Mouse (Mus musculus) telencephalon, adult 2 months (tissue): Measurements from ENCODE around the gene Nbeal2.

ENCODE experiments used
- DNase-seq: peaks from one replicate; pipeline ENCODE4 v3.0.0-alpha.2; 2011; ENCODE audit warnings: low read depth, low spot score

Nbeal2 gene

DNA sequence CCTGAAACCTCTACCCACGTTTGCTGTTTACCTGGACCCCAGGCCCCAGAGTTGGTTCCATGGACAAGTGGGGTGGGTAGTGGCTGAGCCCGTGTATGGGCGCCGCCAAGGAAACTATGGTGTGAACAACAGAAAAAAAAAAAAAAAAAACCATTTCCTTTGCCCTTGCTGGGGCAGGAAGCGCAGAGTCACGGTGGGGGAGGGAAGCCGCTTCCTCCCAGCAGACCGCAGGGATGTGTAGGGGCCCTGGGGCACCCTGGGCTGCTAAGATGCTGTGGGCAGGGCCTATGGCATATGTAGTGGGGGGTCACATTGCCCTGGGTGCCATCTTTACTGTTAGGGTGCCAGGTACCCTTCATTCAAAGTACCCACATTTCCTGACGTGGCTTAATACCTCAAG lies 8.7 kb downstream of the Nbeal2 start:
- no peak for DNase-seq

DNA sequence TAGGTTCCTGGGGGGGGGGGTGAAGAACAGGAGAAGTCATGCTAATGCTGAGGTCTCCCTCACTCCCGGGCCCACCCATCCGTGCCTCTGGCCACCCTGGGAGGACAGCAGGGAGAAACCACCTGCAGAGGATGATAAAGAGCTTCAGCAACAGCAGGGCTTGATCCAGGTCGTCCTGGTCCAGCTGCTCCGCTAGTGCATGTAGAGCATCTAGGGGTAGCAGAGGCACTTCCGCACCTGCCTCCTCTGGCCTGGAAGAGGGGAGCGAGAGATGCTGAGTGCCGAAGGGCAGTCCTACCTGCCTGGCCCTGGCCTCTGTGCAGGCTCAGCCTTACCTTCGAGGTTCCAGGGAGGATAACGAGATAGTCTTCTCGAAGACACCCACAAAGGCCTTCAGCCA lies 9.7 kb downstream of the Nbeal2 start:
- no peak for DNase-seq

DNA sequence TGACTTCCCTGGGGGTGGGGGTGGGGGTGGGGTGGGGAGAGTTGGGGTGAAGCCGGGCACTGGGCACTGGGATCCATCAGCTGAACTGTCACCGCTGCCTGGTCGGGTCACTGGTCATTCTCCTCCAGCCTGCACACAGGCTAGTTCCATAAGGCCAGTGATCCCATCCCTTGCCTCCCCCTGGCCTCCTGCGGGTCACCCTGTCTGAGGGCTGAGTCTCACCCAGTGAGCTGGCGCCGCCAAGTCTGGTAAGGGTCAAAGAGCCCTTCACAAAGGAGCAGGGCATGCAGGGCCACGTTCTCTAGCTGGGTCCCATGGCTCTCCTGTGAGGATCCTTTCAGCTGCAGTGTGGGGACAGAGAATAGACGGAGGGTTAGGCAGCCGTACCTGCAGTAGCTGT lies 10.2 kb downstream of the Nbeal2 start:
- no peak for DNase-seq

DNA sequence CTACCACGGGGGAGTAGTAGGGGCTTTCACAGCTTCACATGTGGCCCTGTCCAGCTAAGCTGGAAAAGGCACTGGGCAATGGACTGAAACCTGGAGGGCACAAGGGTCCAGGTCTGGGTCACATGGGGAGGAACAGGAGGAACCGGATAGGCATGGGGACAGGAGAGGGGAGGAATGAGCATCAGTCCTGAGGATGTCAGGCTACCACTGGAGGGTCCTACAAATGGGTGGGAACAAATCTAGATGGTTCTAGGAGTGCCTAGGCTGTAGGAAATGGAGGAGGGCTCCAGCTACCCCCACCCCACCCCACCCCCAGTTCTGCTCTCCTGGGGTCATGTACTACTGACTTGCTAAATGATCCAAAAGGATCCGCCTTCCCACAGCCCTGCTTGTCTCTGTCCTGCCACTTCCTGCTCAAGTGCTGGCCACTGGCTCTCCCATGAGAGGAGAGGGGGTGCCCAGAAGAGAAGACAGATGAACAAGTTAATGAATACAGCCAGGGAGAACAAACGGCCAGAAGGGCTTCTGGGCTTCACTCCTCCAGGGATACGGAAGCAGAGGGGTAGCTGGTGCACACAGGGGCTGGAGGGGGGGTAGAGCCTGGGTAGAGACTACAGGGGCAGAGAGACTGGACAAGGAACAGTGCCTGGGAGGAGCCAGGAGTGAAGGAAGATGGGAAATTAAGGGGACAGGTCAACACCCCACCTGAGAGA lies 11.0 kb downstream of the Nbeal2 start:
- DNase-seq: no peak

DNA sequence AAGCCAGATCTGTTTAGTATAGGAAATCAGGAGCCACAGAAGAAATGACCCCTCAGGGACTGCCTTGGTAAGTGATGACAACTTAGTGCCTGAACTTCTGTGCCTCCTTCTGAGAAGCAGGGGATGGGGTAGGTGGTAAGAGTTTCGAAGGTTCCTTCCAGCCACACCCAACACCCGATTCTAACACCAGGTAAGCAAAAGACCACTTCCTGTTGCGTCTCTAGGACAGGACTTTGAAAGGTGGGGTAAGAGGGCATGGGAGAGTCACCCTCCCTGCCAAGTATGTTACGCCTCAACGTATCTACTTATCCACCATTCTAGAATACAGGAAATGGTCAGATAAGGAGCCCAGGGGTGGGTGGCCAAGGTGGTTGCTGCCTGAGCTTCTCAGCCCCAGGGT lies 13.0 kb downstream of the Nbeal2 start:
- no peak for DNase-seq

DNA sequence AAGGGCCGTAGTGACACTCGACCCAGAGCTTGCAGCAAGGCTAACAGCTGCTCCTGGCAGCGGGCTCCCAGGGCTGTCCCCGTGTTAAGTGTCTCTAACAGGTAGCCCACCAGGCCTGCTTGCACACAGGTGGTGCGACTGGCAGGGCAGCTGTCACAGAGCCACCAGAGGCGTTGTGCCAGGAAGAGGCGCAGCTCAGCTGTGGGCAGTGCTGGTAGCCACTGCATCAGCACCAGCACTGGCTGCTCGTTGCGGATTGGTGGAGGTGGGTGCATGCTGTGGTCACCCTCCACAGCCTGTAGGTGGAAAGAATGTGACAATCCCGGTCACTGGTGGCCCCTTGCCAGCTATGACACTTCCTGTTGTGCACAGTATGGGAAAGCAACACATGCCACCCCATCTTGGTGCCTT lies 15.3 kb downstream of the Nbeal2 start:
- DNase-seq: no peak

DNA sequence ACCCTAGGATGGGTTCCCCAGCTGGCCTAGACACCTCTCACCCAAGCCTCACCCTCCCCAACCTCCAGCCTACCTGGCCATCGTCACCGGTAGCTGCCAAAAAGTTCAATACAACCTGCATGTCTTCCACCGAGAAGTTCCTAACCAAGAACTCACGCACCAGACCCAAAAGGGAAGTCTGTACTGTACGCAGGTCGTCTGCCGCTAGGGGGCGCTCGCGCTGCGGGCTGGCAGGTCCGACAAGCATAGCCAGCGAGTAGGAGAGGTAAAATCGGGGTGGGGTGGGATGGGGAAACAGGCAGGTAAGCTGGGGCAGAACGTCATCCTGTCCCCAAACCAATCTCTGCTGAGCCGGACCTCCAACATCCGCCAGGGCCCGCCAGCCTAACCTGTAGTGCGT lies 18.7 kb downstream of the Nbeal2 start:
- no peak for DNase-seq

DNA sequence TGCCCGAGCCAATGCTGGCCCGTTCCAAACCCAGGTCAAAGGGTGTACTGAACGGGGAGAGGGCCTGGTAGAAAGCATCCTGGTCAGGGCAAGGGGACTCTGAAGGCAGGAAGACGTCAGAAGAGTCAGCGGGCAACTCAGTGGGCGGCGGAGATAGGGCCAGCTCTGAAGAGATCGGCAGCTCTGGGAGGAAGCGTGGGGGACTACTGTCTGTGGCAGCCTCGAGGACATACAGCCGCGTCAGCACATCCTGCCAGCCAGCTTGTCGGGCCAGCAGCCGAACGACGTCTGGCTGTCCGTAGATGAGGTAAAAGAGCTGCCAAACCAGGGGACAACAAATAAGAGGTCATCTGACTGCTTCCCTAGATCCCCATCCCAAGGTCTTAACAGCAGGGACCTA lies 20.1 kb downstream of the Nbeal2 start:
- no peak for DNase-seq

DNA sequence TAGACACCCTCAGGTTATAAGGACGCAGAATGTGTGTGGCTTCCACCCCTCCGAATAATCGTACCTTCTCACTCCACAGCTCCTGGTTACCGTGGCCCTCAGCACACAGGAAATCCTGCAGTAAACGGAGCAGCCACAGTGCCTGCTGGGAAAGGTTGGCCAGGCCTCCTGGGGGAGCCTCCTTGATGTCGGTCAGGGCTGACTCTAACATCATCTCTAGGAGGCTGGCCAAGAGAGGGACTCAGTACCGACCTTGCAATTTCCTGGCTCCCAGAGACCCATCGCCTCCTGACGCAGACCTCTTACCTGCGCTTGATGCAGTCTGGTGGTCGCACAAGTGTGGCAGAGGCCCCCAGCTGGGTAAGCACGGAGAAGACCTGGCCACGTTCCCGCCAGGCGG lies 21.3 kb downstream of the Nbeal2 start:
- no peak for DNase-seq

DNA sequence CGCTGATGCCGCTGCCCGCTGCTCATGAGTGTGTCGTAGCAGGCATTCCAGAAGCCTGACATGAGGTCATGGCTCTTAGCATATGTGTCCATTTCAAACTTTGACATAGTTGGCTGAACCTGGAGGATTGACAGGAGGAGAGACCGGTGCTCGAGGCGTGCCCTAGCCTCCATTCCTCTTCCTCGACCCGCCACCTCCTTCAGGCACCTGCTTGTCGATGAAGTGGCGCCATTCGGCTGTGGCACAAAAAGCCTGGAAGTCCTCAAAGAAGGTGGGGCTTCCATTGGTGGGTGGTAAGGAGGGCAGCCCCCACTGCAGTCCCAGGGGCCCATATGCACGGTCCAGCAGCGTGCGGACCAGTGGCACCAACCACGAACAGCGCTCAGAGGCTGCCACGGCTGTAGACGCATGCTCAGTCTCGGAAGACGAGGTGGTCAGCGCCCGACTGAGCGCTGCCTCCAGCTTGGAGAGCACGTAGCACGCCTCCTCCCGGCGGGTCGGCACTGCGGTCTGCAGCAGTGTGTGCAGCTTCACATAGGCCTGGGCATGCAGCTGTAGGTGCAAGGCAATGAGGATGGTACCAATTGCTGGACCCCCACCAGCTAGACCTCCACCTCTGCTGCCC lies 22.2 kb downstream of the Nbeal2 start:
- no peak for DNase-seq

DNA sequence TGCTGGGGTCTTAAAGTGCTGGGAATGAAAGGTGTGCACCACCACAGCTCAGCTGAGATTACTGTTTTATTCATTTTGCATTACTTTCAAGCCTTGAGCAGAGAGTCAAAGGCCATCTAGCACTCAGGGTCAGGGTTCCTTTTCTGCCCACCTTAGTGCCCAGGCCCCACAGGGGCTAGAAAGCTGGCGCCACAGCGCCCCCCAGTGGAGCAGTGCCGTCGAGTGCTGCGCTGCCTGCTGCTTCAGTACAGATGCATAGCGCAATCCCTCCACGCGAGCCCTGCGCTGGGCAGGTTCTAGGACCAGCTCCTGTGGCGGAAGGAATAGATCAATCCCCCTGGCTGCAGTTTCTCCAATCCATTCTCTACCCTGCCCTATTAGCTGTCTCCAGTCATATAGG lies 22.8 kb downstream of the Nbeal2 start:
- DNase-seq: no peak

DNA sequence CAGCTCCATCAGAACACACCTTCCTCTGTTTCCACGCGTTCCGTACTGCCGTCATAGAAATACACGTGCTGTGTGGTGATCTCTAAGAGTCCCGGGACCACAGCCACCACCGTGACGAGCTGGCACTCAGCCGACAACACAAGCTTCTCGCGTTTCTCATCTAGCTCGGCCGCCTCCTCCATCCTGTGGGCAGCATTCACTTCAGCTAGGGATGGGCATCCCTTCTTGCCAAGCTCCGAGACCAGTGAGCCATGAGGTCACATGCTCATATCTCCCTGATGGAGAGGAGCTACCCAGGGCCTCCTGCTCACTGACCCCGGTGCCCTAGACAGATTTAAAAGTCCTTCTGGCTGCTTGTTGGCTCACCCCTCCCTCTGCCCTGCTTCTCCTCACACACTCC lies 23.8 kb downstream of the Nbeal2 start:
- no peak for DNase-seq

DNA sequence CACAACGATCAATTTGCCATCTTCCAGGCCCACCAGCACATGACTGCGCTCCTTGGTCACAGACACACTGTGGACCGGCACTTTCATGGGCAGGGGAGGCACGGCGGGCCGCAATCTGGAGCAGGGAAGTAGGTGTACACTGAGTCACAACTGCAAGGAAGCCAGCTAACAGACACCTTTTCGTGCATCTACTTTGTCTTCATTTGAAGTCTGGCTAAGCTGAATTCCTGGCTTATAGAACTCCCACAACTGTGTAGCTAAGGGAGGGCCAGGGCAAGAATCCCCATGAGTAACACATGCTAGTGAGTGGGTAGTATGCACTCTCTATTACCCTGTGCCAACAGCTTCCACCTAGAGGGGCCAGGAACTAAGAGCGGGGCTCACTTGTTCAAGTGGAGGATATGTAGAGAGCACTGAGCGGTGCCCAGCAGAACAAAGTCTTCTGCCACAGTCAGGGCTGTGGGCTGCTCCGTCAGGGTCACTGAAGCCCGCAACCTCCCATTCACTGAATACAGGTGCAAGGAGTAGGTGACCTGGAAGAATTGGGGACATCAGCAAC lies 28.5 kb downstream of the Nbeal2 start:
- DNase-seq: no peak

DNA sequence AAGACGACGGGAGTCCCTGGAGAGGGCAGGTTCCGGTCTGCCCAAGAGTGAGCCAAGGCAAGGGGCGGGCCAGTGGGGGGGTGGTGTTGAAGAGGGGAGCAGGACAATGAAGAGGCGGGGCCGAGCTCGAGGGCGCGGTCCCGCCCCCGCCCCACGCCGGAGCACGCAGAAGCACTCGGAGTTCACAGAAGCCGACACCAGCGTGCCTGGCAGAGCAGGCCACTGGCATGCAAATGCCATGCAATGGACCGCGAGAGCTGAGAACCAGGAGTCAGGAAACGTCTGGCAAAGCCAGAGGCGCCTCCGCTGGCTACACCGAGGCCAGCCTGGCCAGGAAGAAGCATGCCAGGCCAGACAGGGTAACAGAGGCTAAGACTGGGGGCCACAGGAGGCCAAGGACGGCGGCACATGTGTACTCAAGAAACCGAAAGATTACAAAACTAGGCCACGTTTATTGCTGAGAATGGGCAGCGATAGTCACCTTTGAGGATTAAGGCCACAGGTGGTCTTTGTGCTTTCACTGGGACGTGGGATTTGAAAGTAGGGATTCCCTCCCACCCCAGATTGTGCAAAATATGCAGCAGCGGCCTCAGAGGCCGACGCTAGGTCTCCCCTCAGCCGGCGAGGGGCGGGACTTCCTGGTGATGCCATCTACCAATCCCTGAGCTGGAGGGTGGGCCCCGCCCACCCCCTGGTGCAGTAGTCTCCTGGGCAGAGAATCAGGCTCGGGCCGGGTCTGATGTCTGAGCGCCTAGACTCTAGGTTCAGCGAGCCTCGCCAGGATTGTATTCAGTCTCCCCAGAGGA lies 29.4 kb downstream of the Nbeal2 start, which contains the start of gene Nradd:
Gene Nradd, minus strand, starts transcription at position 92 of the 806 bp plus-strand sequence.
- peak; percentile 64 for DNase-seq

DNA sequence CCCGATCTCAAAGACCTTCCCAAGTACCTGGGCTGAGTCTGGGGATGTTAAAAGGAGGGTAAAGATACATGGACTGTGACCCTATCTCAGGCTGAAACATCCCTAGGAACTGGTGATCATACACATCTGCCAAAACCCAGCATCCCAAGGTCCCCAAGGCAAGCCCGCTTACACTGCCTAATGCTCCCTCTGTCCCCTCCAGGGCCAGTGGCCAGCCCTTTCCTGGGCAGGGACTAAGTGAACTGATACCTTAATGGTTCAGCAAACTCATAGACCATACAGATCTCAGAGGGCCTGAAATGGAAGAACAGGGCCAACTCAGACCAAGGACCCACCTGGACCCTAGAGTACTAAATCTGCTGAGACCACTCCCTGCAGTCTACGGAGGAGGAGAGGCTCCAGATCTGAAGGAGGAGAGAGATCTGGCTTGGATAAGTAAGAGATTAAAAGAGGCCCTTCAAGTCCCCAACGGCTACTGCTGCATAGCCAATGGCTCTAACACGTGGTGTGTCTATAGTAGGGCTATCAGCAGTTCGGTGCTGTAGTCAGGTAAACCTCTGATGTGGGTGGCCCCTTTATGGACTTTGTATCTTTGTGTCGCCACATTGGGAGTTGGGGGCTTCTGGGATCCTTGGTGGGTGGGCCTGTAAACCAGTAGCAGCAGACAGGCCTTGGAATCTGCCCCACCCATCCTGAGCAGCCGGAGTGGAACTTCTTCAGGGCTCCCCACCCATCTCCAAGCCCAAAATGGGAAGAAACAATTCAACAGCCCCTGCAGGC lies 30.4 kb downstream of the Nbeal2 start:
- DNase-seq: no peak

DNA sequence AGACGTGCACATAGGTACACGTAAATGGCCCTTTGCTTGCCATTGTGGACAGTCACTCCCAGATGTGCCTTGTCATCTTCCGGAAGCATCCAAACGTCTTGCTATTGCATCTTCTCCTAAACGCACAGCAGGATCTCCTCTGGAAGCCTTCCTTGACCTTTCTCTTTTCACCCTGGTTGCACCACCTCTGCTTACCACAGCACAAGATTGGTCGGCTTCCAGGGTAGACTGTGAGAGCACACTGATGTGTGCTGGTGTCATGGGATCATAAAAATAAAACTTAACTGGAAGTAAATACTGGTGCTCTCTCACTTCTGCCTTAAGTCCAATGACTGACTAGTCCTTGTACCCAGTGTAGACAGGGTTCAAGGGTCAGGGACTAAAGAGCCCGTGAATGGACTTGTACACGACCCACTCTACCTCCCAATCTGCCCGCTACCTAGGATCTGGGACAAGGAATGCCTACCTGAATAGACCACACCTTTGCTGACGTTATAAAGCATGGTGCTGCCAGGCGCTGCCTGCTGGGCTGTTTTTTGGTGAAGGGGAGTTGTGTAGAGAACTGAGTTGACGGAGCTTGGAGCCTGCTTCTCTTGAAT lies 31.2 kb downstream of the Nbeal2 start:
- no peak for DNase-seq

DNA sequence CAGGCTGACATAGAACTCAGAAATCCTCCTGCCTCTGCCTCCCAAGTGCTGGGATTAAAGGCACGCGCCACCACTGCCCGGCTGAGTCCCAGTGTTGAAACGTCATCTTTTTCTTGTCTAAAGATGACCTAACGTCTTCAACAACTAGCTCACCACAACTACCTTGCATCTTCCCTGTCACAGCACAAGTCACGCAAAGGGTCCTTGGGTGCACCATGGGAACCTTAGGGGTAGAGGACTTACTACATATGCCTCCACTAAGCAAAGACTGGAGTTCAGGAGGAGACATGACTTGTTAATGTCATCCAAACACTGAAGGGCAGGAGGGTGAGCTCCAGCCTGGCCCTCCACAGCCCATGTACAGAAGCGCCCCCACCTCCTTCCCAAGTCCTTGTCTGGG lies 33.3 kb downstream of the Nbeal2 start:
- DNase-seq: no peak

DNA sequence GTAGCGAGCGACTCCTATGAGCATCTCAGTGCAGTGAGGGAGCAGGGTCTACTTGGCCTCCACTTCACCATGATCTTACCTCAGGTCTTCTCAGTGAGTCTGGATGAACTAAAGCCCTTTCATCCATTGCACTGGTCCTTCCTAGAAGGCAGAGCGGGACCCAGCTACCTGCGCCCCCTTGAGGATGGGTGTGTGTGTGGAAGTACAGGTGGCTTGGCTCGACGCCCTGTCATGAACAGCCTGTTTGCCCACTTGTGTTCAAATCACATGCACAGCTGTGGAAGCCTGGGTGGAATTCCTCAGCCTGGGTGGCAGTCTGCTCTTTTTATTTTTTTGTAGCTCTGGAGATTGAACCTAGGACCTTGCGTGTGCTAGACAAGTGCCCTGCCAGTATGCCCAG lies 33.8 kb downstream of the Nbeal2 start:
- DNase-seq: no peak

DNA sequence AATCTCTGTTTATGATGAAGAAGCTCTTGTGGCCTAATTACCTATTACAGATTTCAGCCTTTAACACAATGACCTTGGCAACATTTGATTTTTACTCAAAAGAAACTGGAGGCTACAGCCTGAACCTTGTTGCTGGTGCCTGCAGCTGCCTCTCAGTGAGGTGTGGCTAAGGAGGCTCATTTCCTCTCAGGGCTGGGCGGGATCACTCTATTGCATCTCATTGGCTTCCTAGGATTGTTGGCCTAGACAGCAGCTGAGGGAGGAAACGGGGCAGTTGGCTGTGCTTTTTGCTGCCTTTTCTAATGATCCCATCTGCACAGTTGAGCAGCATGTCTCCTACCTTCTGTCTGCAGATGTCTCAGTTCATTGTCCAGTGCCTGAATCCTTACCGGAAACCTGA lies 36.9 kb downstream of the Nbeal2 start:
- DNase-seq: no peak

DNA sequence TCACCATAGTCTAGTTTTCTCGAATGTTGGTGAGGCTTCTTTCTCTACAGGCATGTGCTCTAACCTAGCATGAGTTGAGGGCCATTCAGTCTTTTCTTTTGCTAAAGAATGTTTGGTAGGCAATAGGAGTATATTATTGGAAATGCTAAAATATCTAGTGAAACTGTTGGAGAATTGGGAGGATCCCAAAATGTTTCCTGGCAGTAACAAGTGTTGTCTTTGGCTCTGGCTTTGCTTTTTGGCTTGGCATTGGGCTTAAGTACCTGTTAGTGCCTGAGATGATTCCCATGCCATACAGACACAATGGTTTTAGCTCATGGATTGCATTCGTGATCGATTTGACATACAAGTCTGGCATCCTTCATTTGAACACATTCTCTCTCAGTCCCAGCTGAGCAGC lies 42.5 kb downstream of the Nbeal2 start:
- DNase-seq: no peak

DNA sequence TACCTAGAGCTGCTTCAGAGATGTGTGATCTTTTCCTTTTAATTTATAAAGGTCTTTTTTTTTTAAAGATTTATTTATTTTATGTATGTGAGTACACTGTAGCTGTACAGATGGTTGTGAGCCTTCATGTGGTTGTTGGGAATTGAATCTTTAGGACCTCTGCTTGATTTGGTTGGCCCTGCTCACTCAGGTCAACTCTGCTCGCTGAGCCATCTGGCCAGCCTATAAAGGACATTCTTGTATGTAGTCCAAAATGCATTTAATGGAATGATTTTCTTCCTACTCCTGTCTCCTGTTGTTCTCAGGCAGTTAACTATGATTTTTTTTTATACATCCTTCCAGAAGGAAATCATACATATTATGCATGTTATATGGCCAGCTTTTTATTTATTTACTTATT lies 70.4 kb downstream of the Nbeal2 start:
- no peak for DNase-seq
